Mouse (Mus musculus) G1E (cell line): ENCODE results near the gene Rflnb.

Experiments used
- CTCF ChIP-seq: IDR thresholded peaks from 2 replicates; pipeline ENCODE4 v1.5.1; 2012; ENCODE audit warnings: low read depth, low read length, inconsistent platforms, mixed read lengths
- GATA1 ChIP-seq: IDR thresholded peaks from 2 replicates; pipeline ENCODE4 v1.6.1; 2012; ENCODE audit warnings: borderline replicate concordance, low read length, inconsistent platforms, mixed read lengths
- GATA2 ChIP-seq: IDR thresholded peaks from 2 replicates; pipeline ENCODE4 v1.6.1; 2012; ENCODE audit warnings: low read depth, low read length, inconsistent platforms, borderline replicate concordance
- POLR2AphosphoS5 ChIP-seq: IDR thresholded peaks from 2 replicates; pipeline ENCODE4 v1.6.1; 2012; ENCODE audit warnings: low read depth, low read length, inconsistent platforms; ENCODE audit not compliant: insufficient replicate concordance
- TAL1 ChIP-seq: conservative IDR thresholded peaks from 2 replicates; pipeline ENCODE4 v1.6.1; 2012; ENCODE audit warnings: low read depth, low read length, inconsistent platforms, mixed read lengths

DNA sequence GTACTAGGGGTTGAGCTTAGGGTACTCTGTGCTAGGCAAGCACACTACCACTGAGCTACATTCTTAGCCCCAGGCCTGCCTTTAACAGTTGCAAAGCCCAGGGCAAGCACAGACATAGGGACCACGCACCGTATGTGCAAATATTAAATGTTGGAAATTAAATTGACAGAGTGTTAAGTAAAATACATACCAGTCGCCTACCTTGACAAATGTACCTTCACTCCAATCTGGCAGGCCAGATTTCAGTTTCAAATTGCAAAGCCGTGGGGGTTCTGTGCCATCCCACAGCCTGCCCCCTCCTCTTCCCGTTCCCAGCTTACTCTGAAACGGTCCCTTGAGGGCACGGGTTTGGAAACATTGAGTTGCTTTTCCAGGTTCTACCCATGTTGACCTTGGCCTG is 41.6 kb downstream of the Rflnb start:
- TF ChIP-seq CTCF = no peak
- TF ChIP-seq GATA1 = no peak
- no peak for TF ChIP-seq GATA2
- TF ChIP-seq TAL1 = no peak
- TF ChIP-seq POLR2AphosphoS5 = no peak
